Mouse (Mus musculus): ENCODE measurements around the gene Itgb8. TPM values are rescaled to one million over a fixed set of nuclear protein-coding genes. Genes with fewer than 3 reads are reported as not detected.

Gene Itgb8
- polyA plus RNA-seq, 1 experiment = 12.3 TPM

- H3K4me1 ChIP-seq (ENCODE audit: control insufficient read depth, insufficient read depth, low read length) = peaks cover 4% of the 10 kb centered on the region; the same call in 1 of the 2 replicates
- peak overlapping the region; percentile 92 for H3K27ac ChIP-seq (ENCODE audit: insufficient read depth, low read length)
- H3K4me3 ChIP-seq (ENCODE audit: insufficient read depth, low read length) = peak overlapping the region; percentile 87
- TF ChIP-seq CTCF (IDR thresholded peaks at IDR 0.05; ENCODE audit: extremely low read depth, insufficient read depth, low read length) (no peak), POLR2A (IDR thresholded peaks at IDR 0.05; ENCODE audit: extremely low read depth, insufficient read depth, low read length) (no peak)
Measured at GRCm38 (mm10) chr12:119237921-119238695, 494 bp downstream of the Itgb8 start.

GRCm38 (mm10) chr12:119237241-119237920, 1.2 kb downstream of the Itgb8 start:
- peak overlapping the region; percentile 87 for H3K4me3 ChIP-seq (ENCODE audit: insufficient read depth, low read length)
- TF ChIP-seq POLR2A (IDR thresholded peaks at IDR 0.05; ENCODE audit: extremely low read depth, insufficient read depth, low read length) (no peak), CTCF (IDR thresholded peaks at IDR 0.05; ENCODE audit: extremely low read depth, insufficient read depth, low read length) (no peak)
- peak overlapping the region; percentile 92 for H3K27ac ChIP-seq (ENCODE audit: insufficient read depth, low read length)
- H3K4me1 ChIP-seq (ENCODE audit: control insufficient read depth, insufficient read depth, low read length) = peaks cover 4% of the 10 kb centered on the region; the same call in 1 of the 2 replicates

- TF ChIP-seq POLR2A (IDR thresholded peaks at IDR 0.05; ENCODE audit: extremely low read depth, insufficient read depth, low read length) (no peak), CTCF (IDR thresholded peaks at IDR 0.05; ENCODE audit: extremely low read depth, insufficient read depth, low read length) (no peak)
- Histone ChIP-seq H3K4me1 (ENCODE audit: control insufficient read depth, insufficient read depth, low read length) (peaks cover 2% of the 10 kb centered on the region; the same call in 1 of the 2 replicates), H3K27ac (ENCODE audit: insufficient read depth, low read length) (no peak overlapping the region), H3K4me3 (ENCODE audit: insufficient read depth, low read length) (no peak overlapping the region)
Measured at GRCm38 (mm10) chr12:119231831-119232230, 6.8 kb downstream of the Itgb8 start.

GRCm38 (mm10) chr12:119230444-119230843, 8.2 kb downstream of the Itgb8 start:
- Histone ChIP-seq H3K4me1 (ENCODE audit: control insufficient read depth, insufficient read depth, low read length) (peaks cover 2% of the 10 kb centered on the region; the same call in 1 of the 2 replicates), H3K27ac (ENCODE audit: insufficient read depth, low read length) (no peak overlapping the region), H3K4me3 (ENCODE audit: insufficient read depth, low read length) (no peak overlapping the region)
- TF ChIP-seq CTCF (IDR thresholded peaks at IDR 0.05; ENCODE audit: extremely low read depth, insufficient read depth, low read length) (no peak), POLR2A (IDR thresholded peaks at IDR 0.05; ENCODE audit: extremely low read depth, insufficient read depth, low read length) (no peak)

GRCm38 (mm10) chr12:119229601-119230000, 9.0 kb downstream of the Itgb8 start:
- Histone ChIP-seq H3K4me3 (ENCODE audit: insufficient read depth, low read length) (no peak overlapping the region), H3K27ac (ENCODE audit: insufficient read depth, low read length) (no peak overlapping the region), H3K4me1 (ENCODE audit: control insufficient read depth, insufficient read depth, low read length) (no peaks in the 10 kb centered on the region; the same call in 1 of the 2 replicates)
- TF ChIP-seq POLR2A (IDR thresholded peaks at IDR 0.05; ENCODE audit: extremely low read depth, insufficient read depth, low read length) (no peak), CTCF (IDR thresholded peaks at IDR 0.05; ENCODE audit: extremely low read depth, insufficient read depth, low read length) (no peak)

GRCm38 (mm10) chr12:119227898-119228297, 10.7 kb downstream of the Itgb8 start:
- Histone ChIP-seq H3K4me3 (ENCODE audit: insufficient read depth, low read length) (no peak overlapping the region), H3K27ac (ENCODE audit: insufficient read depth, low read length) (no peak overlapping the region), H3K4me1 (ENCODE audit: control insufficient read depth, insufficient read depth, low read length) (no peaks in the 10 kb centered on the region; the same call in 1 of the 2 replicates)
- TF ChIP-seq CTCF (IDR thresholded peaks at IDR 0.05; ENCODE audit: extremely low read depth, insufficient read depth, low read length) (no peak), POLR2A (IDR thresholded peaks at IDR 0.05; ENCODE audit: extremely low read depth, insufficient read depth, low read length) (no peak)

- Histone ChIP-seq H3K4me1 (ENCODE audit: control insufficient read depth, insufficient read depth, low read length) (no peaks in the 10 kb centered on the region), H3K4me3 (ENCODE audit: insufficient read depth, low read length) (no peak overlapping the region), H3K27ac (ENCODE audit: insufficient read depth, low read length) (no peak overlapping the region)
- TF ChIP-seq POLR2A (IDR thresholded peaks at IDR 0.05; ENCODE audit: extremely low read depth, insufficient read depth, low read length) (no peak), CTCF (IDR thresholded peaks at IDR 0.05; ENCODE audit: extremely low read depth, insufficient read depth, low read length) (no peak)
Measured at GRCm38 (mm10) chr12:119224699-119225098, 13.9 kb downstream of the Itgb8 start.

GRCm38 (mm10) chr12:119219409-119219808, 19.2 kb downstream of the Itgb8 start:
- no peak for TF ChIP-seq CTCF (IDR thresholded peaks at IDR 0.05; ENCODE audit: extremely low read depth, insufficient read depth, low read length)
- no peak for TF ChIP-seq POLR2A (IDR thresholded peaks at IDR 0.05; ENCODE audit: extremely low read depth, insufficient read depth, low read length)
- Histone ChIP-seq H3K4me1 (ENCODE audit: control insufficient read depth, insufficient read depth, low read length) (no peaks in the 10 kb centered on the region), H3K4me3 (ENCODE audit: insufficient read depth, low read length) (no peak overlapping the region), H3K27ac (ENCODE audit: insufficient read depth, low read length) (no peak overlapping the region)

GRCm38 (mm10) chr12:119217700-119218265, 20.8 kb downstream of the Itgb8 start:
- no peak for TF ChIP-seq POLR2A (IDR thresholded peaks at IDR 0.05; ENCODE audit: extremely low read depth, insufficient read depth, low read length)
- no peak for TF ChIP-seq CTCF (IDR thresholded peaks at IDR 0.05; ENCODE audit: extremely low read depth, insufficient read depth, low read length)
- H3K4me3 ChIP-seq (ENCODE audit: insufficient read depth, low read length) = no peak overlapping the region
- H3K27ac ChIP-seq (ENCODE audit: insufficient read depth, low read length) = no peak overlapping the region
- H3K4me1 ChIP-seq (ENCODE audit: control insufficient read depth, insufficient read depth, low read length) = no peaks in the 10 kb centered on the region
